Mouse (Mus musculus): ENCODE data around the gene Lmx1b. TPM values are rescaled to one million over a fixed set of nuclear protein-coding genes. Genes with fewer than 3 reads are reported as not detected.
A peak's percentile ranks its signal among the peaks of the same experiment; 100 is the strongest.

Gene Lmx1b
- polyA plus RNA-seq, 1 experiment from 2014 or later, result 0.59 TPM

DNA sequence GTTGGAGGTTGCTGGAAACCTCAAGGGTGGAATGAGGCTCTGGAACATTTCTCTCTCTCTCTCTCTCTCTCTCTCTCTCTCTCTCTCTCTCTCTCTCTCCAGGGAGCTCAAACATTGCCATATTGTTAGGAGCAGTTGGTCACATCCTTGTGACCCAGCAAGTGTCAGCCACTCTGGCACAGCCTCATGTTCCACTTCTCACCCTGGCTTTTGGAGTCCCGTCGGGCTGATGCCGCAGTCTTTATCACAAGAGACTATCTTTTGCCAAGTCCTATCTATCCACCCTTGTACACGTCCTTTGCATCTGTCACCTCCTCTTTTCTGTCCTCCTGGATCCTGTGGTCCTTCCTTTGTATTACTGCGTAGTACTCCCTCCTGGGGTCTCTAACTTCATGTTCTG, 94.3 kb downstream of the Lmx1b start:
- Histone ChIP-seq H3K36me3 (no peaks in the 10 kb centered on the region), H3K4me2 (replicated peaks) (no peak overlapping the region), H3K4me1 (peaks cover 30% of the 10 kb centered on the region), H3K4me3 (replicated peaks) (no peak overlapping the region), H3K9ac (no peak overlapping the region), H3K27me3 (peaks cover 41% of the 10 kb centered on the region), H3K27ac (replicated peaks) (no peak overlapping the region), H3K9me3 (replicated peaks) (no peaks in the 10 kb centered on the region)
- no peak for ATAC-seq (ENCODE audit: insufficient number of reproducible peaks, low FRiP score, low TSS enrichment, low read depth)
- 87% methylated on average over 5 of the region's 5 CpGs for WGBS

DNA sequence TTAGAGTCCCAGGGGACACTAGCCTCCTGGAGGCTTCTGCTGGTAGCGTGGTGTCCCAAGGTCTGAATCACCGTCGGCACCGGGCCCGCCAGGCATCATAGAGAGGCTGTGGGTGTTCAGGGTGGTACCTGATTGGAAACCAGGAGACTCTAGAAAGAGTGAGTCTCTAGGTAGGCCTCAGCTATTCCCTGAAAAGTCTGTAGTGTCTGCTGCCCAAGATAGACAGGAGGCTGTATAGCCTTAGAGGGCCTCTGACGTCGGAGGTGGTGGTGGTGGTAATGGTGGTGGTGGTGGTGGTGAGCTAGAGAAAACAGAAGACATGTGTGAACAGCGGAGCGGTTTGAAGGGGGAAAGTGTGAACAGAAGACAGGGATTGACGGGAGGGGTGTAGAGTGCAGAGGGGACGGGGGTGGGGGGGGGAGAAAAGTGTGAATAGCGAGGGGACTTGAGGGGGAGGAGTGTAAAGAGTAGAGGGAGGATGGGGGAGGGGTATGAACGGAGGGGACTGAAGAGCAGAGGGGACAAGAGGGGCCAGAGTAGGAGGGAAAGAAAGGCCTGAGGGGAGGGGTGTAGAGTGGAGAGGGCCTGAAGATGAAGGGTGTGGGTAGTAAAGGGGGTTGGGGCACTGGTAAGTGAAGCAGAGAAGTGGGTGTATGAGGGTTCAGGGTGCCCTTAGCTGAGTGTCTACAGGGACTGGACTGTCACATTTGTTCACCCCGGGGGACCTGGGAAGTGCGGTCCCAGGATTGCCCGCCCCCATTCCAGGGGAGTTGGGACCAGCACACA, 95.3 kb downstream of the Lmx1b start:
- Histone ChIP-seq H3K4me2 (replicated peaks) (peak overlapping the region; percentile 88), H3K4me1 (peaks cover 30% of the 10 kb centered on the region), H3K4me3 (replicated peaks) (peak overlapping the region; percentile 47), H3K27ac (replicated peaks) (no peak overlapping the region), H3K9me3 (replicated peaks) (no peaks in the 10 kb centered on the region), H3K36me3 (no peaks in the 10 kb centered on the region), H3K9ac (no peak overlapping the region), H3K27me3 (peaks cover 41% of the 10 kb centered on the region)
- ATAC-seq (ENCODE audit: insufficient number of reproducible peaks, low FRiP score, low TSS enrichment, low read depth), result no peak
- 27% methylated on average over 16 of the region's 16 CpGs for WGBS

DNA sequence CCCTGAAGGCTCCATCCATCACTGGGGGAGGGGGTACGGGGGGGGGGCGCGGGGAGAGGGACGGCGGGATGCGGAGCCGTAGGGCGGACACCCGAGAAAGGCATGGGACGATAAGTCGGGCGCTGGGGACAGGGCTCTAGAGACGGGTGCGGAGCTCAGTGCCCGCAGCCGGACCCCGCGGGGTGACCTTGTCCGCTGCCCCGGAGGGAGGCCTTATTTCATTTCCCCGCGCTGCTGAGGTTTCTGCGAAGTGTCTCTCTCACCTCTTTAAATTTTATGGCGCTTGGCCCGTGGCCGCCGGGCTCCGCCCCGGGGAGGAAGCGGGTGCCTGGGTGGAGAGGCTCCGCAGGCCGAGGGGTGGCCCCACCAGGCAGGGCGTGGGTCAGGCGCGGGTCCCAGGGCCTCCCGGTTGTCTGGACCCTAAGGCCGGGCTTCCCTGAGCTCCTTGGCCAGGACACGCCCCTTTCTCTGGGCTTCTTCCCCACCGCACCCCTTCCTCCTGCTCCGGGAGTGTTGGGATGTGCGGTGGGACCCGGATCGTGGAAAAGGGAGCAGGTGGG, 96.0 kb downstream of the Lmx1b start:
- H3K4me3 ChIP-seq (replicated peaks), result peak overlapping the region; percentile 47
- WGBS, result 0% methylated on average over 40 of the region's 43 CpGs
- H3K9ac ChIP-seq, result 0 out of 2 replicates have a peak overlapping the region, but pooled peaks have one; percentile 21
- no peak overlapping the region for H3K27ac ChIP-seq (replicated peaks)
- H3K4me1 ChIP-seq, result peaks cover 30% of the 10 kb centered on the region
- no peaks in the 10 kb centered on the region for H3K36me3 ChIP-seq
- H3K4me2 ChIP-seq (replicated peaks), result peak overlapping the region; percentile 88
- no peak for ATAC-seq (ENCODE audit: insufficient number of reproducible peaks, low FRiP score, low TSS enrichment, low read depth)
- peaks cover 41% of the 10 kb centered on the region for H3K27me3 ChIP-seq
- H3K9me3 ChIP-seq (replicated peaks), result no peaks in the 10 kb centered on the region

DNA sequence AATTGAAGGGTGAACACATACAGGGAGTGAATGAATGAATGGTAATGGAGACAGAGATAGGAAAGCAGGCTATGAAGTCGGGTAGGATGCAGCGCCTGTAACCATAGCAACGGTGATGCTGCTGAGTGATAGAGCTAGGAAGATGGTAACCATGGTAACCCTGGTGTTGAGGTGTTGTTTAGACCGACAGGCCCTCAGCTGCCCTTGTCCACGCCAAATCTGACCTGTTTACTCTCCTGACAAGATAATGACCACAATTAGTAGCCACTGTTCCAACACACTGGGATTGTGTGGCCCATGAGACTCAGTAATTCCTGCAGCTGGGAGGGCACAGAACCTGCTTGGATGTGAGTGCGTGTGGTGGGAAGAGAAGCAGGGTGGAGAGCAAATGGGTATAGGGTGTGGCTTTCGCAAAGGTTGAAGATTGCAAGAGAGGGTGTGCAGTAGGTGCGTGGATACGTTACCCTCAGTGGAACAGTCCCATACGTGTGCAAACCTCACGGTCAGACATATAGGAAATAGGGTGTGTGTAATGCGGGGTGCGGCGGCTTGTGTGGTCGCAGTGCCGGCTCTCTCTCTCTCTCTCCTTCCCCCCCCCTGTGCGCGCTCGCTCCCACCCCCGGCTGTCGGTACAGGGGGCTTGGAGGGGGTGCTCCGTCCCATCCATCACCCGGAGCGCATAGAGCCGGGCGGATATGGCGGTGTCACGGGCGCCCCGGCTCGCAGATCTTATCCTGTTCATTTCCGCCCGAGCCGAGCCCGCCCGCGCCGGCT, 96.7 kb downstream of the Lmx1b start:
- Histone ChIP-seq H3K4me2 (replicated peaks) (peak overlapping the region; percentile 88), H3K27ac (replicated peaks) (no peak overlapping the region), H3K9me3 (replicated peaks) (no peaks in the 10 kb centered on the region), H3K27me3 (peaks cover 44% of the 10 kb centered on the region), H3K9ac (0 out of 2 replicates have a peak overlapping the region, but pooled peaks have one; percentile 21), H3K4me1 (peaks cover 30% of the 10 kb centered on the region), H3K4me3 (replicated peaks) (peak overlapping the region; percentile 47), H3K36me3 (no peaks in the 10 kb centered on the region)
- no peak for ATAC-seq (ENCODE audit: insufficient number of reproducible peaks, low FRiP score, low TSS enrichment, low read depth)
- 2% methylated on average over 34 of the region's 38 CpGs for WGBS

DNA sequence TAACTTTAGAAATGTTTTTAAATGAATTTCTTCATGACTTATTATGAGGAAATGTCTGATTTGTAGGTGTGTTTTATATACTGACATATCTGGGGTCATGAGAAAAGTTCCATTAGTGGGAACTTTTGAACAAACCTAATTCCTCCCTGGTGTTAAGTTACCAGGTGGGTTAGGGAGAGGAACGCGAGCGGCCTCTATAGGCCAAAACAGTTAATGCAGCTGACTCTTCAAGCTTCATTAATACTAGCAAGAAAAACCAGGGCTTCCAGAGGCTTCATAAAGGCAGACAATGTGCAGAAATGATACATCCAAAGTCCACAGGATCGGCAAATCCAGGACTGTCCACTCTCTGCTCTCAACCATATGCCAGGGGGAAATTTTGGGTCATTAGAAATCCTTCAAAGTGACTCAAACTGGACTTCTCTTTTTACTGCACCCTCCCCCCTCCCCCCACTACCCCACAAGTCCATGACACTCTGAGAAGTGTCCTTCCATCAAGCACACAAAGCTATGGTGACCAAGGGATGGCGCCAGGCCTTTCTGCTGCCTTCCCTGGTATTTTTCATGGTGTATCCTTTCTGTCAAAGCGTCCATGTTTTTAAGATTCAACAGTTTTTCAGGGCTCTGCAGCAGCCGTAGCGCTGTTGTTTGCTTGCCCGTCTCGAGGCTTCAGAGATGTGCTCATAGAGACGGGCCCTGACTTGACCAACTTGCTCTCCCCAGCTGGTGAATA, 97.4 kb downstream of the Lmx1b start:
- H3K4me1 ChIP-seq, result peaks cover 30% of the 10 kb centered on the region
- 4% methylated on average over 11 of the region's 11 CpGs for whole genome bisulfite sequencing
- H3K27ac ChIP-seq (replicated peaks), result no peak overlapping the region
- H3K36me3 ChIP-seq, result no peaks in the 10 kb centered on the region
- no peak overlapping the region for H3K9ac ChIP-seq
- no peaks in the 10 kb centered on the region for H3K9me3 ChIP-seq (replicated peaks)
- H3K4me3 ChIP-seq (replicated peaks), result no peak overlapping the region
- H3K4me2 ChIP-seq (replicated peaks), result peak overlapping the region; percentile 88; the same call in 1 of the 2 replicates
- no peak for ATAC-seq (ENCODE audit: insufficient number of reproducible peaks, low FRiP score, low TSS enrichment, low read depth)
- H3K27me3 ChIP-seq, result peaks cover 44% of the 10 kb centered on the region

DNA sequence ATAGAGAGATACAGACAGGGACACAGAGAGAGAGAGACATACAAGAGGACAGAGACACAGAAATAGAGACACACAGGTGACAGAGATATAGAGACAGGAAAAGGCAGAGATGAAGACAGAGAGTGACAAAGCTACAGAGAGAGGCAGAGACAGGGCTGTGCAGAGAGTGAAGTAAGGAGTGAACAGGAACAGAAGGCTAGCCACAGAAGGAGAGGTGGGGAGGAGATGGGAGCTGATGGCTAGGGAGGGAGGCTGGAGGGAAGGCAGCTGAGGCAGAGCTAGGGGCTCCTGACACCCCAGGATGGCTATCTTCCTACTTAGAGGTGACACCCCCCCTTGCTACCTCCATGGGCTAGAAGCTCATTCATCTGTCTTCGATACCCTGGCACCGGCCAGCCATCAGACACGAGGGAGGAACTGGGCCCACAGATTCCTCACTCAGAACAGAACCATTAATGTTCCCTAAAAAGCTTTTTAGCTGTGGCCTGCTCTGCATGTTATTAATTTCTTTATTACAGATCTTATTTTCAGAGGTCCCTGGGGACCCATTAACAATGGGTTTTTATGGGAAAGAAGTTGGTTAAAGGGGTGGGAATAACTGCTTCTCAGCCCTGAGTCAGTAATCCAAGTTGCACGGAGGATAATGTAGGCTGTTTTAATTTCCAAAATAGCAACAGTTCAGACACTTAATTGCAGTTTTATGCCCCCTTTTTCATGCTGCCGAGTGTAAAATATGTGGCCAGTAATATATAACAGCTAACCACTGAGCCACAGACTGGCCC, 114.8 kb downstream of the Lmx1b start:
- H3K4me3 ChIP-seq (replicated peaks), result no peak overlapping the region
- no peak overlapping the region for H3K4me2 ChIP-seq (replicated peaks)
- no peak overlapping the region for H3K27ac ChIP-seq (replicated peaks)
- H3K27me3 ChIP-seq, result no peaks in the 10 kb centered on the region
- no peak overlapping the region for H3K9ac ChIP-seq
- WGBS, result 58% methylated on average over 5 of the region's 5 CpGs
- no peak for ATAC-seq (ENCODE audit: insufficient number of reproducible peaks, low FRiP score, low TSS enrichment, low read depth)
- no peaks in the 10 kb centered on the region for H3K36me3 ChIP-seq
- no peaks in the 10 kb centered on the region for H3K4me1 ChIP-seq
- H3K9me3 ChIP-seq (replicated peaks), result 0 out of 2 replicates have a peak, but pooled peaks cover 6% of the 10 kb centered on the region

DNA sequence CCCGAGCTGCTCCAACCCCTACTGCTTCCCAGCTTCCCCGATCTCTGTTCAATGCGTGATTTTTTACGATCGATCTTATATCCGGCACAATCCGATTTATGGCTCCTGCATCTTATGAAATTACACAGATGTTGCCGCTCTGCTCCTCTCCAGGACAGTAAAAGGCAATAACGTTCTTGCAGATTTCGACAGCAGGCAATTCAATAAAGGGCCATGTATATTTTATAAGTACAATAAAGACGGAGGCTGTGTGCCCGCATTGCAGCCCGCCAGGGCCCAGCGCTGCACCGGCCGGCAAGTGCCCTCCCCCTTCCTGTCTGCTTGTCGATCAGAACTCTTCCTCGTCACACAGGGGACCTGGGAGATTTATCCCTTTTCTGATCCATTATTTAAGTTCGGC, 124.5 kb downstream of the Lmx1b start:
- no peak for ATAC-seq (ENCODE audit: insufficient number of reproducible peaks, low FRiP score, low TSS enrichment, low read depth)
- Histone ChIP-seq H3K4me1 (no peaks in the 10 kb centered on the region), H3K27ac (replicated peaks) (no peak overlapping the region), H3K36me3 (no peaks in the 10 kb centered on the region), H3K4me2 (replicated peaks) (no peak overlapping the region), H3K9ac (no peak overlapping the region), H3K4me3 (replicated peaks) (no peak overlapping the region), H3K27me3 (no peaks in the 10 kb centered on the region), H3K9me3 (replicated peaks) (no peaks in the 10 kb centered on the region)
- WGBS, result 72% methylated on average over 19 of the region's 19 CpGs

DNA sequence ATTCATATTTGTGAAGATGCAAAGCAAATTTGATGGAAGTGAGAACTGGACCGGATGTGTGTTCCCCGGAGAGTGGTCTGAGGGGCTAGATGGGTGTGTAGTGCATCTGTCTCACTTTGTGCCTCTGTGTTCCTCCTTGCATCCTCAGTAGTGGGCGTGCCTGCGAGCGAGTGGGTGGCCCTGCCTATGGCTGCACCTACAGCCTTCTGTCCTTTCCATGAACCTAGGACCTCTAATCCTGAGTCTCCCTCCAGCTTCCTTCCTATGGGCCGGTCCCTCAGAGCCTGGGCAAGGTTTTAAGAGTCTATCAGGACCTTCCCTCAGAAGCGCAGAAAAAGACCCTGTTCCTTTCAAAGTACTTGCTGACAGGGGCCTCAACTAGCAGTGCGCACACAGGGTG, 124.9 kb downstream of the Lmx1b start:
- Histone ChIP-seq H3K27ac (replicated peaks) (no peak overlapping the region), H3K4me3 (replicated peaks) (no peak overlapping the region), H3K9ac (no peak overlapping the region), H3K4me2 (replicated peaks) (no peak overlapping the region), H3K4me1 (no peaks in the 10 kb centered on the region), H3K27me3 (no peaks in the 10 kb centered on the region), H3K36me3 (no peaks in the 10 kb centered on the region), H3K9me3 (replicated peaks) (no peaks in the 10 kb centered on the region)
- WGBS, result 82% methylated on average over 8 of the region's 8 CpGs
- ATAC-seq (ENCODE audit: insufficient number of reproducible peaks, low FRiP score, low TSS enrichment, low read depth), result no peak
